16 mouse cellular contexts compared by ENCODE assay signal in genomic region chr12:95056926-95057325, GRCm38 (mm10).
A peak's percentile ranks its signal among the peaks of the same experiment; 100 is the strongest.
DNase-seq lines count a peak whose midpoint lies in the region; ATAC-seq and TF ChIP-seq lines count a peak whose summit lies in the region.
"Had no signal": no experiment of that assay in that cellular context is flagged by ENCODE, and none has a peak within 500 bp of the region (broad histone marks: within the 10 kb centered on the region; RNA-seq: fewer than 3 reads in every experiment).

No protein-coding gene starts in this region.

- ATAC-seq in forebrain, embryonic 13.5 days = peak; percentile 88
- peak; percentile 93 for ATAC-seq in forebrain, embryonic 16.5 days
- ATAC-seq: intestine, embryonic 16.5 days; lung, postnatal 0 days; midbrain, embryonic 16.5 days had no signal

- peaks cover 5% of the 10 kb centered on the region; the same call in 1 of the 2 replicates for H3K4me1 ChIP-seq in forebrain, embryonic 13.5 days
- H3K4me1 ChIP-seq in forebrain, embryonic 10.5 days = no peaks in the 10 kb centered on the region
- no peaks in the 10 kb centered on the region for H3K4me1 ChIP-seq in forebrain, embryonic 16.5 days (replicated peaks; ENCODE audit: control insufficient read depth, insufficient read depth, low read length)
- no peaks in the 10 kb centered on the region for H3K4me1 ChIP-seq in heart, adult 2 months (ENCODE audit: control insufficient read depth, insufficient read depth, low read length)

- H3K4me2 ChIP-seq in forebrain, embryonic 13.5 days = no peak overlapping the region
- H3K4me2 ChIP-seq in forebrain, embryonic 16.5 days (ENCODE audit: low read length) = no peak overlapping the region

- intact Hi-C loops in heart, adult 2 months (cut with DNase I) = no loop called here

- H3K4me3 ChIP-seq in forebrain, embryonic 13.5 days = no peak overlapping the region
- no peak overlapping the region for H3K4me3 ChIP-seq in forebrain, embryonic 10.5 days
- H3K4me3 ChIP-seq in forebrain, embryonic 16.5 days (replicated peaks; ENCODE audit: low read length) = no peak overlapping the region
- H3K4me3 ChIP-seq in heart, adult 2 months = no peak overlapping the region

- no peaks in the 10 kb centered on the region for H3K79me2 ChIP-seq in heart, adult 2 months (replicated peaks; ENCODE audit: control insufficient read depth, insufficient read depth, low read length)

- TF ChIP-seq POLR2A in heart, adult 2 months (IDR thresholded peaks at IDR 0.05; ENCODE audit: insufficient read depth, low read depth, low read length) = no peak

- no peak overlapping the region for H3K27ac ChIP-seq in forebrain, embryonic 13.5 days
- H3K27ac ChIP-seq in forebrain, embryonic 10.5 days = no peak overlapping the region
- no peak overlapping the region for H3K27ac ChIP-seq in forebrain, embryonic 16.5 days (ENCODE audit: low read length)
- no peak overlapping the region for H3K27ac ChIP-seq in heart, adult 2 months

- no peaks in the 10 kb centered on the region for H3K36me3 ChIP-seq in forebrain, embryonic 13.5 days (ENCODE audit: poor library complexity, severe bottlenecking)
- H3K36me3 ChIP-seq in forebrain, embryonic 10.5 days (replicated peaks) = no peaks in the 10 kb centered on the region
- H3K36me3 ChIP-seq in forebrain, embryonic 16.5 days (ENCODE audit: control insufficient read depth, insufficient read depth) = no peaks in the 10 kb centered on the region
- no peaks in the 10 kb centered on the region for H3K36me3 ChIP-seq in heart, adult 2 months (ENCODE audit: control insufficient read depth, insufficient read depth, low read length)

- TF ChIP-seq CTCF in heart, adult 2 months (IDR thresholded peaks at IDR 0.05) = no peak

- no peaks in the 10 kb centered on the region for H3K27me3 ChIP-seq in forebrain, embryonic 13.5 days
- no peaks in the 10 kb centered on the region for H3K27me3 ChIP-seq in forebrain, embryonic 10.5 days (ENCODE audit: poor library complexity, severe bottlenecking)
- no peaks in the 10 kb centered on the region for H3K27me3 ChIP-seq in forebrain, embryonic 16.5 days (replicated peaks; ENCODE audit: control insufficient read depth, insufficient read depth, low read length)
- no peaks in the 10 kb centered on the region for H3K27me3 ChIP-seq in heart, adult 2 months (ENCODE audit: control insufficient read depth, insufficient read depth, low read length)
- H3K27me3 ChIP-seq: CH12.LX had no signal

- 46% methylated on average over 7 of the region's 7 CpGs for WGBS in forebrain, embryonic 13.5 days
- 83% methylated on average over 7 of the region's 7 CpGs for WGBS in forebrain, embryonic 10.5 days
- WGBS in forebrain, embryonic 16.5 days = 18% methylated on average over 7 of the region's 7 CpGs
- 55% methylated on average over 7 of the region's 7 CpGs for WGBS in heart, adult 2 months

- no peak for DNase-seq in forebrain, embryonic 10.5 days (ENCODE audit: extremely low spot score, low spot score)
- DNase-seq in layer of hippocampus, adult 18-20 months (ENCODE audit: low spot score in 2 of 2) = peak; percentile 10 to 43
- DNase-seq in layer of hippocampus, postnatal 25 days (ENCODE audit: extremely low spot score in 1 of 2, low spot score in 1 of 2) = no peak
- DNase-seq in brain, adult 2 months (ENCODE audit: low read depth, low spot score) = peak; percentile 58
- DNase-seq in heart, adult 2 months = no peak
- DNase-seq: adrenal gland, postnatal 14 days; cerebellum, adult 11-12 months; gastrocnemius, postnatal 36 days; kidney, postnatal 36 days; liver had no signal

- H3K9ac ChIP-seq in forebrain, embryonic 13.5 days = no peak overlapping the region
- no peak overlapping the region for H3K9ac ChIP-seq in forebrain, embryonic 16.5 days (replicated peaks; ENCODE audit: low read depth, low read length)
- no peak overlapping the region for H3K9ac ChIP-seq in heart, adult 2 months (ENCODE audit: low read depth, low read length)

- no peaks in the 10 kb centered on the region for H3K9me3 ChIP-seq in forebrain, embryonic 13.5 days (replicated peaks)
- H3K9me3 ChIP-seq in forebrain, embryonic 10.5 days = no peaks in the 10 kb centered on the region
- H3K9me3 ChIP-seq in forebrain, embryonic 16.5 days (ENCODE audit: control insufficient read depth, low read length) = no peaks in the 10 kb centered on the region

- no peak for TF ChIP-seq EP300 in heart, adult 2 months (IDR thresholded peaks at IDR 0.05; ENCODE audit: insufficient read depth, low read depth, low read length)

Comparison
In these comparisons a context has a peak if more than half of its experiments do, and no peak if none do; other contexts are left out.
1. DNase-seq: peak in layer of hippocampus, adult 18-20 months (2 of 2) and brain, adult 2 months (single experiment); none in forebrain, embryonic 10.5 days (single experiment), layer of hippocampus, postnatal 25 days (0 of 2) and heart, adult 2 months (0 of 2).